Mouse (Mus musculus) CD4-positive, CD25-positive, alpha-beta regulatory T cell, adult 4 months (primary cell): ENCODE data around the gene Dohh. TPM values are rescaled to one million over a fixed set of nuclear protein-coding genes. Genes with fewer than 3 reads are reported as not detected.

ENCODE experiments used
- ATAC-seq: one replicate; pipeline ENCODE4 v1.8.0; 2017
- polyA plus RNA-seq, 2 experiments: library from polyadenylated mRNA; unstranded; fragments of 100-300 nt; shearing (Covaris generic); gene quantifications; one replicate each; pipeline ENCODE4 v1.2.1; 2017

The Dohh gene
- polyA plus RNA-seq, 2 experiments from 2014 or later, result 9.4 to 13.9 TPM

DNA sequence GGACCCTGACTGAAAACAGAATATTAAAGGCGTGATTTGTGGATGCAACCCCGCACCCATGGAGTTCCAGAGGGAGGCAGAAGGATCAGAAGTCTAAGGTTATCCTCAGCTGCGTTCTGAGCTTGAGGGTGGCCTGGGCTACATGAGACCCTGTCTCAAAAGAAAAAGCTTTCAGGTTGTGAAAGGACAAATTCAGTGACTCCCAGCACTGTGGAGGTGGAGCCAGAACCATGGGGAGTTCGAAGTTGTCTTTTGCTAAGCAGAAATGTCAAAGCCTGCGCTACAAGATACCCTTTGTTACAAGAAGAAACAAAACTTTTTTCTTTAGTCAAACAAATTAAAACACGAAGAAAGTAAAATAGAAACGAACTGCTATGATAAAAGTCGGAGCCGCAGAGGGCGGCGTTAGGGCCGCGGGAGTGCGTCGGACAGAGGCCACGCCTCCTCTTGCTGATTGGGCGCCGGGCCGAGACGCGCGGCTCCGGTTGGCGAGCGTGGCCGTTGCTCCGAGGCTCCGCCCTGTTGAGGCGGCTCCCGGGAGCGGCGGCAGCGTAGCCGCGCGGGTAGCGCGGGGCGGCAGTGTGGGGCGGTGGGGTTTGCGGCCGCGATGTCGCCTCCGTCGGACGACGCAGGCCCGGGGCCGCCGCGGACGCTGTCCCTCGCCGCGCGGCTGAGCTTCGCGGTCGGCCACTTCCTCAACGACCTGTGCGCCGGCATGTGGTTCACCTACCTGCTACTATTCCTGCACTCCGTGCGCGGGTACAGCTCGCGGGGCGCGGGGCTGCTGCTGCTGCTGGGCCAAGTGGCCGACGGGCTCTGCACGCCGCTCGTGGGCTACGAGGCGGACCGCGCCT, 27.0 kb upstream of the Dohh start, which contains the start of gene Mfsd12:
TSS of gene Mfsd12 (plus strand) at position 501 of the 854 bp plus-strand sequence.
- ATAC-seq, result peak; percentile 96

DNA sequence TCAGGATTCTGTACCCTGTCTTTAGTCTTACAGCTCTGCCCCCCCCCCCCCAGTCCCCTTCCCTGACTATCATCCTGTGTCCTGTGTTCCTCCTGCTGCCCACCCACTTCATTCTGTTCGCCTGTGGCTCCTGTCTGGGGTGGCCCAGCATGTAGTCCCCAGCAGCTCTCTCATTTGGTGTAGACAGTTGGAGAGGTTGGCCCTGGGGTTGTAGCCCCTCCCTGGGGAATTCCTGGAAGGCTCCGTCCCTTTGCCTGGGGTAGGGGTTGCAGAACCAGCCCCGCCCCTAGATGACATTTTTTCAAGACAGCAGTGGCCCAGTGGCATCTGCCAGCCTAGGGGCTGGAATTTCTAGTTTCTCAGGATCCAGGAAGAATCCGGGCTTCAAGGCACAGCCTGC, 26.0 kb upstream of the Dohh start:
- ATAC-seq, result no peak

DNA sequence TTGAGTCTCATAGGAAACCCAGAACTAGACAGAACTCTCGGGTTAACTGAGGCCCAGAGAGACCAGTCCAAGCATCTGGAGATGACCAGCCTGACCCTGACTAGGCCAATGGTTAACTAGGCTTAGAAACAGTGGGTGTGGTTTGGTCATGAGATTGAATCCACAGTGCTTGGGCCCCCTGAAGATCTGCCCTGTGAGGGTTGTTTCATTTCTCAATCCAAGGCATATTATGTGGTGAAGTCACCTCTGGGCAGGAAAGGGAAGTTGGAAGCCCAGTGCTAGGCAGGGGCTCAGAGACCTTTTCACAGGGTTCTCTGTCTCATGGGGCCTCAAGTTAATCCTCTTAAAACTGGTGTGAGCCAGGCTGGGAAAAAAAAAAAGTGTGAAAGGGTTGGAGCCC, 25.4 kb upstream of the Dohh start:
- no peak for ATAC-seq

DNA sequence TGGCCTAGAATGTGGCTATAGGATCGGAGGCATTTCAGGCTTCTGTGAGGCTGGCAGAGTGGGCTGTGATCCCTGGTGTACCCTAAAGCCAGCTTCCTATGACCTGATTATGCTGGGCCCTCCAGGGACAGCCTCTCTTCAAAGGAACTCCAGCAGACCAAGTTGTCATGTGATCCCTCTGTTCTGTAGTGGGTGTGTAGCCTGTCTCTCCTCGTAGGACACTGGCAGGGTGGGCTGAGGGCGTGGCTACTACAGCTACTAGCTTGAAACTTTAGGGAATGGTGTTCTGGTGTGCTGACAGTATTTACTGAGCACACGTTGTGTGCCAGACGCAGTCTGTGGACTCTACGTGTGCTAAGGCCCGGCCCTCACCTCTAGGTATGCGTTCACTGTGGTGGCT, 23.5 kb upstream of the Dohh start:
- no peak for ATAC-seq

DNA sequence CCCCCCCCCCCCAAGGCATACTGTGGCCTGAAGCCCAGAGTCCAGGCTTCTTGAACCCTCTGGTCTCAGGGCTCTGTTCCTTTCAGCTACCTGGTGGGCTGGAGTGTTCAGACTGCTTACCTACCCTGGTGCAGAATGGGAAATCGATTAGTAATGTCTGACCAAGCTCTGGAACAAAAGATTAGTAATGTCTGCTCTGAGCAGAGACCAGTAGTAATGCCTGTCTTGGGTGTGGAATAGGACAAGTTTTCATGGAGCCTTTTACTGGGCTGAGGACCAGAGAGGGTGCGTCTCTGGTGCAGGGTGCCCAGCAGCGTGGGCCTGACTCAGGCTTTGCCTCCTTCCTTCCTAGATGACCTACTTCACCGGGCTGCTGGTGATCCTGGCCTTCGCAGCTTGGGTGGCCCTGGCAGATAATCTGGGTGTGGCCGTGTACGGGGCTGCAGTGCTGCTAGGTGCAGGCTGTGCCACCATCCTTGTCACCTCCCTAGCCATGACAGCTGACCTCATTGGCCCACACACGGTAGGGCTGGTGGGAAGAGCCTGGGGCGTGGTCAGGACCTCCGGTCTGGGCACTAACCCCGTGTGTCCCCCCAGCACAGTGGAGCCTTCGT, 21.8 kb upstream of the Dohh start:
- no peak for ATAC-seq

DNA sequence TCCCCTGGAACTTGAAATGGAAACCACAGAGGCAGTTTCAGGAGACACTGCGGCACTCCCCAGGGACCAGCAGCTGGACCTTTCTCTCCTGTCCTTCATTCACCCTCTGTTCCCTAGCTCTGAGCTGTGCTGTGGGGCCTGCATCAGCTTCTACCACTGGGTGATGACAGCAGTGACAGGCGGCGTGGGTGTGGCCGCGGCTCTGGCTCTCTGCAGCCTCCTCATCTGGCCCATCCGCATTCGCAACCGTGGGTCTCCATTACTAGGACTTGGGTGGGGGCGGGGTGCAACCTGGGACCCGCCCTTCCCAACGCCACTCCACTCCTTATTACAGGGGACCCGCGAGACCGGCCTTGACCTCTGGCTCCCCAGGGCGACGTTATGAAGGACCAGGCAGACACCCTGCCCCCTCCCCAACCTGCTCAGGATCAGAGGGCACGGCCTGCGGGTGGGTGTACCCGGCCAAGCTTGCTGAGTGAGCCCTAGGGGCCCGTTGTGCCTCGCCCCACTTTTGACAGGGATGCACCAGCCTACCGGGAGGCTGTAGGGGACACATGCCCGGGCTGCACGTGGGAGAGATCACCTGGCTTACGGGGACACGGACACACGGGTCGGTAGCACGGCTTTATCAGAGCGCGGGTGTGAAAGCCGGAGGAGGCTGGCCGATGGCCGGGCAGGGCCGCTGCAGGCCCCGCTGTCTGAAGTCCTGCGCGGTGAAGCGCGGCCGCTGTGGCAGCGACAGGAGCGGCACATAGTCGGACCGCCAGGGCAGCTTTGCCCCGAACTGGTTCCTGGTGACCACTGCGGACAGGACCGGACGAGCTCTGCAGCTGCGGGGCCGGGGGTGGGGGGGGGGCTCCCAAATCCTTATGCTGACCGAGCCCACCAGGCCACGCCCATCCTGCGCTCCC, 20.5 kb upstream of the Dohh start:
- ATAC-seq, result no peak

DNA sequence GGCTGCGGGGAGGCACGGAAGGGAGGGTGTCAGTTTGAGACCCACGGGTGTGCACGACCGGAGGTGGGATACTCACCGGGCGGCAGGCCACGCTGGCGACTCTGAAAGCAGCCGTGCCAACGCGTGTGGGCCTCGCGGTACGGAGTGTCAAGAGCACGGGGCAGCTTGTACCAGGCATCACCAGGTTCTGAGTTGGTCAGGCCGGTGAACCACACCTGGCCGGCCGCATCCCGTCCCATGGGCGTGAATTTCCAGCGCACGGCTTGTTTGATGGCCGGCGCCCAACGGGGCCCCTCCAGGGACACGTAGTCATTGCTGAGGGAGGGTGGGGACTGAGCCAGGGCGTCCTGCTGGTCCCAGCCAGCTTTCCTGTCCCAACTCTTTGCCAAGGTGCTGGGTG, 19.6 kb upstream of the Dohh start:
- no peak for ATAC-seq

DNA sequence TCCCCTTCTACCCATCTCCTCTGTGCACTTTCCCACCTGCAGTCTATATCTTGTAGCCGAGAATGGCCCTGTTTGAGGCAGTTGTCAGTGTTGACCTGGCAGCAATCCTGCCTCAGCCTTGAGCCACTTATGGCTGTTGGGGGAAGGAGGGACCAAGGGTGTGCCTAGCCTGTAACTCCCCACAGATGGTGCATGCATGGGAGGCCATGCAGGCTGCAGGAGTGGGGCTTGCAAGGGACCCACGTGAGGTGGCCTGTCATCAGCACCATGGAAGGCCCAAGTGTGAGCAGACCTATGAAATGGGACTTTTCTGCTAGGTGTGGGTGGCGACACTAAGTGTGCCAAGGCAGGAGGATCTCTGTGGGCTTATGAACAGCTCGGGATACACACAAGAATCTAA, 19.2 kb upstream of the Dohh start:
- ATAC-seq, result no peak

DNA sequence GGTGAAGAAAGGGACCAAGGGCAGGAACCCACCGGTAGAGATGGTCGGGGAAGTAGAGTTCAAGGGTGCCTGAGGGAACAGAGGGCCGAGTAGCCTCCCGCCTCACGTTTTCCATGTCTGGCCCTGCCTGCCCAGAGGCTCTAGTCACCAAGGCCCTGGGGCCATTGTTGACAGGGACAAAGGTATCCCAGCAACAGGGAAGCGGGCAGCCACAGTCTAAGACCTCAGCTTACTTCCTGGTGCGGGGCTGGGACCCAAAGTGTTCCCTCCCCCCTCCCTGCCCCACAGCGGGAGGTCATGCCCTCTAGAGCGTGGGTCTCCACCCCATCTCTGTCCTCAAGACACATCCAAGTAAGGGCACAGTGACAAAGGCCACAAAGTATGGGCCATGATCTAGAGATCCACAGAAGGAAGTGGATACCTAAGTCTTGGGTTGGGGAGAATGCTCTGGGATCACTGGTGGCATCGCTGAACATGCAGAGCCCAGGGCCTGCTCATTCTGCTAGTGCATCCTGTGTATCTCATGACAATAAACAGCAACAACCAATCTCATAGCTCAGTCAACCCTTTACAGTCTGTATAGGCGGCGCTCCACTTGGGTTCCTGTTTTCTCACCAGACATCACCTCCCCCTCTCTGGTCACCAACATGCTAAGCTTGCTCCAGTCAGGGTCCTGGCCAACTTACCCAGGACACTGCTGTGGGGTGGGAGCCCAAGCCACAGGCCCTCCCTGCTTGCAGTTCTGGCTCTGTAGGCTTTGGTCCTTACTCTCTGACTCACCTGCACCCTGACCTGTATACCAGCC, 18.4 kb upstream of the Dohh start, which contains the start of gene 4930404N11Rik:
TSS of gene 4930404N11Rik (minus strand) at position 145 of the 805 bp plus-strand sequence.
- ATAC-seq, result no peak

DNA sequence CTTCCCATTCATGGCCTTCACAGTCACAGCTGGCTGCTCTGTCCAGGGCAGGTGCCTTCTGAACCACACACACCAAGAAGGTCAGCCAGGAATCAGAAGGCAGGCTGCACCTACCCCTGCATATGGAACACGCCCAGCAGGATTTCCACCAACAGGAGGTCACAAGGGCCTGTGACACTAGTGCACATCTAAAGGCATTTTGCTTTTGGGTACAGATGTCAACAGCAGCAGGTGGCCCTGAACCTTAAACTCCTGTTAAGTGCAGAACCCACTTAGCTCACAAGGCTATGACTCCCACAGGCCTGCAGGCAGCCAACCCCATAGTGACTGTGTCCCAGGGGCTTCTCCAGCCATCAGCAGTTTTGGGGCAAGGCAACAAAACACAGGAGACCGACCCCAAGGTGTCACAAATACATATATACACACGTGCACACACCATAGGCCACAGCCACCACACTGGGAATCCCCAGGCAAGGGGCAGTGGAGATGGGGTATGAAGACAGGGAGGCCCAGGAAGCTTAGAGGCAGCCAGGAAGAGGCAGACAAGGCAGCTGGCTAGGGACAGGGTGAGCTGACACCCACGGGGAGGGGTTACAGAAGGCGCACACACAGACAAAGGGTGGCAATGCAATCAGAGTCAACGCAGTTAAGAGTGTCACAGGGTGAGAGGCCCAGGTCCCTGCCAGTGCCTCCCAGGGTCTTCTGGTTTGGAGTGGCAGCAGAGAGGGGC, 17.6 kb upstream of the Dohh start:
- ATAC-seq, result no peak

DNA sequence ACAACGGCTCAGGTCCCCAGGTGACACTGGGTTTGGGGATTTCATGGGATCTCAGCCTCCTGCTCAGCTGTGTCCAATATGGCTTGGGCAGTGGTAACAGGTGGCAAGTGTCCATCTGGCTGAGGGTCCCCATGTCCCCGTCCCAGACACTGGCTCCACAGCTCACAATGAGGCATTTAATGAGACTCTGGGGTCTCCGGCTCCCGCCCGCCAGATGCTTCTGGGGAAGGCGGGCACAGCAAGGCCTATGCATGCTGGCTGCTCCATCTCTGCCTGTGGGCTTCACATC, 17.1 kb upstream of the Dohh start:
- ATAC-seq, result no peak

DNA sequence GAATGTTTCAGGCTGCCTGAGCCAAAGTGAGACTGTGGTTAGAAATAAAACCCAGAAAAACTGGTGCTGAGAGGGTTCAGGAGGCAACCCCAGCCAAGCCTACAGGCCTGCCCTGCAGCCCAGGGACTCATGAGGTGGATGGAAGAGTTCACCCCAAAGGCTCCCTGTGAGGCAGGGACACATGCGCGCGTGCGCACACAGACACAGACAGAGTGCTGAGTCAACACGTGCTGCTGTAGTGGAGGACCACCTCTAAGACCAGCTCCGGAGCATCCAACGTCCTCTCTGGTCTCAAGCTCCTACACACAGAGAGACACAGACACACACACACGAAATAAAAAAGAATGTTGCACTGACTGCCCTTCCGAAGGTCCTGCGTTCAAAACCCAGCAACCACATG, 8.9 kb upstream of the Dohh start:
- no peak for ATAC-seq

DNA sequence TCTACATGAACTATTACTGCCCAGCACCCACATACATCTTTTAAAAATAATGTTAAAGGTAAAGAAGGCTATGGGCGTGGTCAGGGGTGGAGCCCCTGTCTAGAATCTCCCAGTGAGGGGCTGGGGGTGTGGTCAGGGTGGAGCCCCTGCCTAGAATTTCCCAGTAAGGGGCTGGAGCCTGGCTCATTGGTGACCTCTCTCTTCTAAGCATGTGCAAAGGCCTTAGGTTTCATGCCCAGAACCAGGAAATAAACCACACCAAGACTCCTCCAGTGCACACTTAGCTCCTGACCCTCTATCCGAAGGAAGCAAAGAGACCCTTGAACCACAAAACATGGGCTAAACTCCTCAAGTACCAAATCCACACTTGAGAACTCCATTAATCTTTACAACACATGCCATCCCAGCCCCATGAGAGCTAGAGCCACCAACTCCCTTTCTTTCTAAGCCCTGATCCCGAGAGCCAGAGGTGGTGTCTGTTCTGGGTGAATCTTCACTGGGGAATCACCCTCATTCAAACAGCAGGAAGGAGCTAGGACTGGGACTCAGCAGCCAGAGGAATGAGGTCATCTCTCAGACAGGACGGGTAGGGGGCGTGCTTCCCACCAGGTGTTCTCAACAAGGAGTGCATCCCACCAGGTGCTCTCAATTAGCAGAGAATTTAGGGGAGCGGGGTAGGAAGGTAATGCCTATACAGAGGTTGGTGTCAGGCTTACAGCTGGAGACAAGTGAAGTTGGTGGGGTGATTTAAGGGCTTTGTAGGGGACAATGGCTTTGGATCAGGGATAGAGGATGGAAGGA, 7.5 kb upstream of the Dohh start:
- no peak for ATAC-seq

DNA sequence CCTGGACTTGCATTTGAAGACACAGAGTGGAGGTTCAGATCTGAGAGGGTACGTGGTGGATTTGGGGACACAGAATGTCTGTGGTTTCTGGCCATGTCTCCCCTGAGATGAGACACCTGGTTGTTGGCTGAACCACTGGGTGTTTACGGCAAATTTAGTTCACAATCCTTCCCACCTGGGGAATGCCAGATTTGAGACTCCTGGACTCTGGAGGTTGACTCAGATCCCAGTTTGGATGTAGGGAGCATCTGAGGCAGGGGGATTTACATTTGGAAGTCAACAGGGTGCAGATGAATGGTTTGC, 6.9 kb upstream of the Dohh start:
- no peak for ATAC-seq

DNA sequence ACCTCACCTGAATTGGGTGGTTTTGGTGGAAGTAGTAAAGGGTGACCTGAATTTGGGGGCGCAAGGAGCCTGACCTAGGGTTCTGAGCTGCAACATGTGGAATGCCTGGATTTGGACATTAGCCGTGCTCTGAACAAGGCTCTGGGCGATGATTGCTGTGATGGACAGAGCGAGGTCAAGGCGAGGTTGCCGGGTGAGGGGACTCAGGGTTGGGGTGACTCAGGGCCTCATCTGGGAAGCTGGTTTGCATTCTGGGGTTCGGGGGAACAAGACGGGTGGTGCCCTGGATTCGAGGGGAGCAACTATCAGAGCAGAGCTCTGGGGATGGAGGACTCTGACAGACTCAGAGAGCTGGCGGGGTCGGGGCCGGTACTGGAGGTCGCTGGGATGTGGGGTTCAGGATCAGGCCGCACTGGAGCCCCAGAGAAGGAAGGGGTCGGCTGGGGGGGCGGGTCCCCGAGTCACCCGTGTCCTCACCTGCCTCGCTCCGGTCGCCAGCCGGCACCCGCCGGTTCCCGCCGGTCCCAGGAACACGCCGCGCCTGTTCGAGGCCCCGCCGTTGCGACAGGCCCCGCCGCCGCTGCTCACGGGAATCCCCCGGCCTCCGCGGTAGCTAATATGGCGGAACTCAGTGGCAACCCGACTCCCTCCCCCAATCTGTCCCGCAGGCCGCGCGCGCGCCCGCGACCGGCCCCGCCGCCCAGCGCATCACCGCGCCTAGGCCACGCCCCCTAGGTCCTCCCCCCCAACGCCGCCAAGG, 6.3 kb upstream of the Dohh start, which contains the start of gene Fzr1:
TSS of gene Fzr1 (minus strand) at position 724 of the 760 bp plus-strand sequence.
- no peak for ATAC-seq

DNA sequence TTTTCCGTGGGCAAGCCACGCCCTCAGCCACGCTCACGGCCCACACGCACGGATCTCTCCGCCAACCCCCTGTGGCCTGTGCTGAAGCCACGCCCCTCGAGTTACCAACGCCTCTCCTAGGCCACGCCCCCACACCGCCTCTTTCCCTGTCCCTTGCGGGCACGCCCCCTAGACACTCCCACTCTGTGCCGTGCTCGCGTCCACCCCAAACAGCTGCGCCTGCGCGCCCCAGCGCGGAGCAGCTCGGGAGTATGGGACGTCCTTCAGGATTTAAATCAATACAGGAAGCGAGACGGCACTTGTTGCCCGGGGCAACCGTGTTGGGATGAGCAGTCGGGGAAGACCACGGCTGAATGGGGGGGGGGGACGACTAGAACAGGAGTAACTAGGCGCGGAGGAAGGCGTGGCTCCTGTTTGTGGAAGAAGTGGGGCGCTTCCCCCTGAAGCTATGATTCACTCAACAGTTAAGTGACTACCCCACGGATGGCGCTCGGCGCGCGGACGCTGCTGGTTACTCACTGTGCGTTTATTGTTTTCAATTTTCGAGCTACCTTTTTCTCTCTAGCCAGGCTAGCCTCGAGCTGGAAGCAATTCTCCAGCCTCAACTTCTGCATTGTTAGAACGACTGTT, 5.6 kb upstream of the Dohh start:
- ATAC-seq, result peak; percentile 95

DNA sequence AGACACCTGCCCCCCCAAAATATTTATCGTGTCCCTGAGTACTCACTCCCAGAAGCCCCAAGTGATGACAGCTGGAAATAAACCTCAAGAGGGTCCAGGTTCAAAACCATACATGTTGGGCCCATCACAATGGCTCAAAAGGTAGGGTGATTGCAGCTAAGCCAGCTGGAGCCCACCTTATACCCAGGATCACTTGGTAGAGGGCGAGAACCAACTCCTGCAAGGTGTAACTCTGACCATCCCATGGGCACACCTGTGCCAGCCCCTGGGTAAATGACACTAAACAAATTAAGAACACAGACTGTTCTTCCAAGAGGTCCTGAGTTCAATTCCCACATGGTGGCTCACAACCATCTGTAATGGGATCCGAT, 5.1 kb upstream of the Dohh start:
- no peak for ATAC-seq

DNA sequence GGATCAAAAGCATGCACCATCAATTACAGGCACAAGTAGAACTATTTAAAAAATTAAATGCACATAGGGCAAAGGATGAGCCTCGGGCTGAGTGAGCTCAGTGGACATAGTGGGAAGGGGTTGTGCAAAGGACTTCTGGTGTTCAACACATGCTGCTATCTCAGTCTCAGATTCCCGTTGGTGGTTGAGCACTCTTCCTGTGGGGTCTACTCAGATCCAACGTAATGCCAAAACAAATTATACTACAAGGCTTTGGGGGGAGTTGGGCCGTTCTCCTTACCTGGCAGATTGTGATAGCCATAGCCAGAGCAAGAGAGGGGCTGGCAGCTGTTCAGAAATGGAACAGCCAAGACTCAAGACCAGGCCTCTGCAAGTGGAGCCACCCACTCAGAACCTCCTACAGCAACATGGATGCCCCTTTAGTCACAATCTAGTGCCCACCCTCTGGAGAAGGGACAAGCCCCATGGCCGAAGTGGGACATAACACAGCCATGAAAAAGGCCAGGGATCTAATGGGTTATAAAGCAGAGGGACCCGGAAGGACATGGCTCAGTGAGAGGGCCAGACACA, 4.3 kb upstream of the Dohh start:
- ATAC-seq, result no peak

DNA sequence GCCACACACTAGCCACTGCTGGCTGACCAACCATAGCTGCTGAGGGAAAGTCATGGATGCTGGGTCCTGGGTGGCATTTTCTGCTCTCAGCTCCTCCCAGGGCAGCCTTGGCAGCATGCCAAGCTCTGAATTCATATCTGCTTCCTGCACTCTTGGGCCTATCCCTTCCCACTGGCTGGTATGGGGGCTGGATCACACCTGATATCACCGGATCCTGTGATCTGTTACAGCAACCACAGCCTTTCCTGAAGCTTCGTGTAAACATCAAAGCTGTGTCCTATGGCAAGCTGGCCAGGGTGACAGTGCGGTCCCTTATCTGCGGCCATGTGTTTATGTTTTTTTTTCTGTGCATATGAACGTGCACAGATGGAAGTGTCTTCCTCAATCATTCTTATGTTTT, 2.2 kb upstream of the Dohh start:
- ATAC-seq, result no peak

DNA sequence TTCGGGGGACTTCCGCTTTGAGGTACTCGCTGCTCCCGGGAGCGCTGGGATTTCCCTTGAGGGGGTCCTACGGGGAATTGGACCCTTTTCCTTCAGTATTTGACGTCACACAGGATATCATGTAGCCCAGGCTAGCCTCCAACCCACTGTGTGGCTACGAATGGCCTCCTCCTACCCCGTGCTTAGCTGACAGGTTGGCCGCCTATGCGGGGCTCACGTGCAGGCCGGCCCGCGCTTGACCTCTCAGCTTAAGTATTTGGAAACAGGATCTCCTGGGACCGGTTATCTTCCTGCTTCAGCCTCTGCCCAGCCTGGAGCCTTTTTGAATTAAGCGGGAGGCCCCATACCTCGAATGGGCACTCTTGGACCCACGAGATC, 366 bp downstream of the Dohh start:
- ATAC-seq, result peak; percentile 24
